Mouse (Mus musculus): Measurements from ENCODE around the gene Ikzf2.

DNA sequence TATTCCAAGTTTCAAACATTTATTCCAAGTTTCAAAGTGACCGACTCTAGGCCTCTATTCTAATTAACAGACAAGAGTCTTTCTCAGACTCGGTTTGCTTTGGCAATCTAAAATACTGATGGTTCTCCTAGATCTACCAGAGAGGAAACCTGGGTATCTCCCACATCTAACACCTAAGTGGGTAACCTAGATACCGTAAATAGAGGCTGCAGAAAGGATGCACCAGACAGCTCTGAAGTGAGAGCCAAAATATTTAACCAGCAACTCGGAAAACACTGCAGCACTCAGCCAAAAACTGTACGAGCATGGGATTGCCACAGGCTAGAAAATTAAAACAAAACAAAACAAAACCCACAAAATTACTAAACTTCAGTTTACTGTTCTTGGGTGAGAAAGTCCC, 6.0 kb downstream of the Ikzf2 start:
- TF ChIP-seq HCFC1 (IDR thresholded peaks at IDR 0.05; ENCODE audit: borderline replicate concordance, insufficient read depth, low read length): no peak
- TF ChIP-seq ZNF384 (IDR thresholded peaks at IDR 0.05; ENCODE audit: low read depth, low read length): no peak
- TF ChIP-seq ZC3H11A (IDR thresholded peaks at IDR 0.05; ENCODE audit: borderline replicate concordance, low read depth, low read length): no peak
- no peak for TF ChIP-seq MAFK (IDR thresholded peaks at IDR 0.05; ENCODE audit: insufficient read depth, low read depth, low read length)
- TF ChIP-seq CHD2 (IDR thresholded peaks at IDR 0.05; ENCODE audit: low read depth, low read length): no peak
